Mouse (Mus musculus) kidney, adult 2 months (tissue): ENCODE measurements around the gene Apobec3. TPM values are rescaled to one million over a fixed set of nuclear protein-coding genes. Genes with fewer than 3 reads are reported as not detected.

Source experiments
- DNase-seq: peaks from one replicate; pipeline ENCODE4 v3.0.0; 2021
- H3K27ac ChIP-seq: fragments of 200-500 bp; 2 replicates; pipeline ENCODE4 v1.5.1; 2012; ENCODE audit warnings: low read depth, low read length, control low read depth, inconsistent platforms; ENCODE audit not compliant: insufficient read depth
- H3K27me3 ChIP-seq: fragments of 200-500 bp; replicated peaks from 2 replicates; pipeline ENCODE4 v1.6.1; 2012; ENCODE audit warnings: mild to moderate bottlenecking, moderate library complexity, low read length, inconsistent platforms; ENCODE audit not compliant: control insufficient read depth, insufficient read depth
- H3K36me3 ChIP-seq: fragments of 200-500 bp; 2 replicates; pipeline ENCODE4 v1.6.1; 2012; ENCODE audit warnings: mild to moderate bottlenecking, moderate library complexity, low read length, inconsistent platforms; ENCODE audit not compliant: control insufficient read depth, insufficient read depth
- H3K4me1 ChIP-seq: fragments of 200-500 bp; 2 replicates; pipeline ENCODE4 v1.6.1; 2011; ENCODE audit warnings: low read length; ENCODE audit not compliant: control insufficient read depth, insufficient read depth
- H3K4me3 ChIP-seq: fragments of 200-500 bp; 2 replicates; pipeline ENCODE4 v1.5.1; 2011; ENCODE audit warnings: mild to moderate bottlenecking, low read depth, low read length, control low read depth; ENCODE audit not compliant: insufficient read depth
- CTCF ChIP-seq: fragments of 200-500 bp; conservative IDR thresholded peaks from 2 replicates; pipeline ENCODE4 v1.5.1; 2011; ENCODE audit warnings: low read depth, mild to moderate bottlenecking, control low read depth, low read length, moderate library complexity, mixed read lengths; ENCODE audit not compliant: insufficient read depth, insufficient read length
- POLR2A ChIP-seq: fragments of 200-500 bp; IDR thresholded peaks from one replicate; pipeline ENCODE4 v1.6.1; 2011; ENCODE audit warnings: low read depth, low read length, control low read depth
- WGBS: fragments of 180-500 bp; shearing (Covaris S2); methylation state at CpG from one replicate; pipeline ENCODE4 v1.1.7; 2018; 5-methylcytosine and 5-hydroxymethylcytosine counted together
- polyA plus RNA-seq: library from polyadenylated mRNA; depleted of rRNA; stranded (reverse); fragments of >200 nt; gene quantifications from 2 replicates; pipeline ENCODE4 v1.2.3, GENCODE M21; 2012

The Apobec3 gene
- polyA plus RNA-seq, 1 experiment = 13.4 TPM

DNA sequence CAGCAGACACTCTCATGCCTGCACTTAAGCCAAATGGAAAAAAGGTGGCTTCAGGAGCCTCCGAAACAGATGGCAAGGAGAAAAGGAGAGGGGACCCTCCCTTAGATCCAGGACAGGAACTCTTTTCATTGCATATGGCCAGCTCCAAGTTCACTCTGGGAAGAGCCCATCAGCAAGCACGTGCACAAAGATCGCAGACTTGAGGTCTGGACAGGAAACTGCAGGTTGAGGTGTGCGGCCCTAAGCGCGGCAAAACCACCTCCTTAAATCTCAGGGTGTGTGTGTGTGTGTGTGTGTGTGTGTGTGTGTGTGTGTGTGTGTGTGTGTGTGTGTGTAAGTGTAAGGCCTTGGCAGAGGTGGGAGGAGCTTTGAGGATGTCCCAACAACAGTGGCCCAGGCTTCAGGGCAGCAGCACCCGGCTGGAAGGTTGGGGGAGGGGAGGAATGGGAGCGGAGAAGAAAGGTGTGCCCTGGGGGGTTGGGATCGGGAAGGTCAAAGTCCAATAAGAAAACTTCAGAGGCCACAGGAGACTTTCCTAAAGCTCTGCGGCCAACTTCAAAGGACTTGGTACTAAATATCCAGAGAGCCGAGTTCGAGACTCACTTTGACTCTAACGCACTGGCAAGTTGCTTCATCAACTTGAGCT lies 40.2 kb downstream of the Apobec3 start:
- peak overlapping the region; percentile 40 for H3K27ac ChIP-seq
- H3K27me3 ChIP-seq = no peaks in the 10 kb centered on the region
- TF ChIP-seq POLR2A (no peak), CTCF (no peak)
- no peaks in the 10 kb centered on the region for H3K36me3 ChIP-seq
- peak overlapping the region; percentile 85 for H3K4me3 ChIP-seq
- H3K4me1 ChIP-seq = peaks cover 11% of the 10 kb centered on the region; the same call in 1 of the 2 replicates
- DNase-seq = peak; percentile 75
- WGBS = 40% methylated on average over 13 of the region's 13 CpGs

GRCm38 (mm10) chr15:79932323-79932987 lies 41.0 kb downstream of the Apobec3 start:
- H3K4me3 ChIP-seq = peak overlapping the region; percentile 85
- DNase-seq = peak; percentile 97
- under 1% methylated on average over 62 of the region's 62 CpGs for WGBS
- peak overlapping the region; percentile 40 for H3K27ac ChIP-seq
- H3K36me3 ChIP-seq = no peaks in the 10 kb centered on the region
- no peaks in the 10 kb centered on the region for H3K27me3 ChIP-seq
- H3K4me1 ChIP-seq = peaks cover 9% of the 10 kb centered on the region; the same call in 1 of the 2 replicates
- TF ChIP-seq CTCF (0 out of 2 replicates have a peak, but pooled peaks have one; percentile 13), POLR2A (peak; percentile 4)

DNA sequence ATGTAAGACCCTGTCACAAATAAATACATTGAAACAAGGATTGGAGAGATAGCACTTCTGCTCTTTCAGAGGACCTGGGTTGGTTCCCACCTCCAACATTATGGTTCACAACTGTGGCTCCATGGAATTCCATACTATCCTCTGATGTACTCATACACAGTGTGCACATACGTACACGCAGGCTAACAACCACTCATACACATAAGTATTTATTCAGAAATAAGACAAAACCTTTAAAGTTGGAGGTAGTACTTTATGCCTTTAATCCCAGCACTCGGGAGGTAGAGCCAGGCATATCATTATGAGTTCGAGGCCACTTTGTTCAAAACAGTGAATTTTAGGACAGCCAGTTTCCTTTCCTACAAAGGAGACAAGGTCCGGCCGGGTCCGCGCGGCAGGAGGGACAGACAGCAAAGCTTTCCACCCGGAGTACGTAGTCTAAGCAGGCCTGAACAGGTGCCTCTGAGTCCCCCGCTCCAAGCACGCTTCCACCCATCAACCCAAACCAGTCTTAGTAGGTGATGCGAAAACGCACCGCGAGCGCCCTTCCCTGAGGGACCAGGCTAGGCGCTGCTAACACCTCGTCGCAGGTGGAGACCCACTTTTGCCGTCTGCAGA lies 41.7 kb downstream of the Apobec3 start:
- Histone ChIP-seq H3K4me3 (peak overlapping the region; percentile 85), H3K36me3 (no peaks in the 10 kb centered on the region), H3K27me3 (no peaks in the 10 kb centered on the region), H3K27ac (0 out of 2 replicates have a peak overlapping the region, but pooled peaks have one; percentile 19), H3K4me1 (peaks cover 5% of the 10 kb centered on the region; the same call in 1 of the 2 replicates)
- WGBS = 21% methylated on average over 22 of the region's 22 CpGs
- TF ChIP-seq POLR2A = no peak
- TF ChIP-seq CTCF = no peak
- no peak for DNase-seq

DNA sequence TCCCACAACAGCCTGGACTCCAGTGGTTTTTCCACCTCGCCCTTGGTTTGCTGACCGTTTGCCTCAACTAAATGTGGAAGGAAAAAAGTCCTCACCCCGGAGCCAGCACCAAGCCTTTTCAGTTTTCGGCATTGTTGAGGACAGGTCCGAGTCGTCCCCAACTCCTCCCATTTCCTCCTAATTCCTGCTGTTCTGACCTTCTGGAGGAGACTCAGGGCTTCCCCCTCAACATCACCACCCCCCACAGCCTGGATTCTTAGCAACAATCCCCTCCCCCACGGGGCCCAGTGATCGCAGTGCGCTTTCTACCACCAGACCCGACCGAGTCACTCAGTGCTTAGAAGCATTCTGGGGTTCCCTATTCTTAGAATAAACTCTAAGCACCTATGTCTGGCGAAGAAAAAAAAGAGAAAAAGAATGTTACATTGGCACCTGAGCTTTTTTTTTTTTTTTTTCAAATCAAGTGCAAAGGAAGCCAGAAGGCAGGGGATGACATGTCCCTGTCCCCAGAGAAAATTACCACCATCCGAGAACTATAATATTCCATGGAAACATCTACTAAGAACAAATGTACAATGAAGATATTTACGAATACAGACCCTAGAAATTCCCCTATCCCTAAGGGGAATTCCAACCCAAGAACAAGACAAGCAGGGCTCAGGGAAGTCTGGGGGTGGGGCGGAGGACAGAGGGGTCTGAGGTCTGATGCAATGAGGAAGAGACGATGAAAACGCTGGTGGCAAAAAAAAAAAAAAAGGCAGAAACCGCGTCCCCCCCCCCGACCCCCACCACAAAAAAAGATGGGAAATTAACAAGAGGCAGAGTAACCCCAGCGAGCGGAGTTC lies 42.4 kb downstream of the Apobec3 start:
- Histone ChIP-seq H3K4me3 (no peak overlapping the region), H3K27me3 (no peaks in the 10 kb centered on the region), H3K4me1 (peaks cover 2% of the 10 kb centered on the region; the same call in 1 of the 2 replicates), H3K36me3 (no peaks in the 10 kb centered on the region), H3K27ac (no peak overlapping the region)
- DNase-seq = no peak
- TF ChIP-seq POLR2A (no peak), CTCF (no peak)
- 11% methylated on average over 22 of the region's 22 CpGs for WGBS

- Histone ChIP-seq H3K27ac (no peak overlapping the region), H3K36me3 (no peaks in the 10 kb centered on the region), H3K4me1 (peaks cover 2% of the 10 kb centered on the region; the same call in 1 of the 2 replicates), H3K4me3 (no peak overlapping the region), H3K27me3 (no peaks in the 10 kb centered on the region)
- TF ChIP-seq POLR2A = no peak
- no peak for TF ChIP-seq CTCF
- no peak for DNase-seq
- WGBS = 31% methylated on average over 10 of the region's 10 CpGs
These were observed 43.3 kb downstream of the Apobec3 start for GRCm38 (mm10) chr15:79934776-79935175.

- Histone ChIP-seq H3K27ac (no peak overlapping the region), H3K27me3 (no peaks in the 10 kb centered on the region), H3K4me3 (no peak overlapping the region), H3K36me3 (no peaks in the 10 kb centered on the region), H3K4me1 (peaks cover 2% of the 10 kb centered on the region; the same call in 1 of the 2 replicates)
- TF ChIP-seq CTCF = no peak
- no peak for TF ChIP-seq POLR2A
- no peak for DNase-seq
- WGBS = 54% methylated on average over 9 of the region's 9 CpGs
These were observed 44.4 kb downstream of the Apobec3 start for GRCm38 (mm10) chr15:79935654-79936373.
